Mouse (Mus musculus) layer of hippocampus, adult 2 months (tissue): Measurements from ENCODE around the gene Rdh7. TPM values are rescaled to one million over a fixed set of nuclear protein-coding genes. Genes with fewer than 3 reads are reported as not detected.
"Not testable (repeated sequence)": the region's sequence is repeated elsewhere in the genome, so short reads cannot be mapped to it uniquely, and the experiment has no call there.

Source experiments
- DNase-seq, 2 experiments: peaks; one replicate each; pipeline ENCODE4 v3.0.0; 2022; ENCODE audit warnings: low spot score in 2 of 2
- H3K27ac ChIP-seq: fragments of 200-600 bp; 2 replicates; pipeline ENCODE4 v1.8.1; 2022
- H3K4me3 ChIP-seq: fragments of 200-600 bp; 2 replicates; pipeline ENCODE4 v1.8.1; 2022; ENCODE audit warnings: mild to moderate bottlenecking
- CTCF ChIP-seq: fragments of 200-600 bp; conservative IDR thresholded peaks from 2 replicates; pipeline ENCODE4 v1.8.1; 2022; ENCODE audit warnings: antibody characterized with exemption, mild to moderate bottlenecking, moderate library complexity
- total RNA-seq, 2 experiments: library from RNA; stranded (reverse); gene quantifications; 2 replicates each; pipeline ENCODE4 v1.2.3; 2021

The Rdh7 gene
- total RNA-seq, 2 experiments from 2014 or later, result not detected

DNA sequence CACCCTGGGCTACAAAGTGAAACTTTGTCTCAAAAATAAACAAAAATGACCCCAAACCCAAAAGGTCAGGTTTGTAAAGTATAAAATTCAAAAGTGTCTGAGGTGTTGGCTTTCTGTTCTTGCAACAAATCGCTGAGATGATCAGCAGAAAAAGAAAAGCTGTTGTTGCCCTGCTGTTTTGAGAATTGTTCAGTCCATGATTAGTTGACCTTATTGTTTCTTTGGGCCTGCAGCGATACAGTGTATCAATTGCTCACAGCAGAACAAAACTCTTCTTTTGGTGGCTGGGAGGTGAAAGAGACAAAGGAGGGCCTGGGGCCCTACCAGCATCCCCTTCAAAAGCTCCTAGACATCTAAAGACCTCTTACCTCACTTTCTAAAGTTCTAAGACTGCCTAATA is 17.5 kb upstream of the Rdh7 start:
- TF ChIP-seq CTCF, result no peak
- H3K27ac ChIP-seq, result no peak overlapping the region
- no peak for DNase-seq

DNA sequence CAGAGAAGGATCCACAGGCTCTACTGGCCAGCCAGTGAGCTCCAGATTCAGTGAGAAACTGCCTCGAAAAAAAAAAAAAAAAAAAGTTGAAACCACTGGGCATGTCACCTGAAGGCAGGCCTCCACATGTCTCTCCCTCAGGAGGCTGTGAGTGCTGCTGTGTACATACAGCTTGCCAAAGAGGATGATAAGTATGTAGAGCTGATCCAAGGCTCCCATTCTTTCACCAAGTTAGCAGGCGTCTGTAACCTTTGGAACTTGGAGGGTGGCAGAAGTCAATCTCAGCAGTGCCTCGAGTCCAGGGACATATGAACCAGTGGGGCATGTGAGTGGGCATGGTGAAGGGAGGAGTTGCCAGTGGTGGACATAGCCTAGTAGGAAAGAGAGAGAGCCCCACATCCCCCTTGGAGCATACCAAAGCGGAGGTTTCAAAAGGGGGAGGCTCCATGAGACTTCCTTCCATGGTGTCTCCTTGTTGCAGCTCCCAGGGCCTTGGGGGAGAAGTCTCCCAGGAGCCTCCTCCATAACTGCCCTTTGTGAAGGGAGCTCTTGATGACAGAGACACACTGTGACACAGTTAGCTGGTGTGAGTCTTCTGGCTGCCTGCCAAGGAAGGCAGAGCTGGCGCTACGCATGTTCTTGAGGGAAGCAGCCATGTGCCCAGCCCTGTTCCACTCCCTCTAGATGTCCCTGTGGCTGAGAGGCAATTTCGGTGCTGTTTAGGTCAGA is 16.3 kb upstream of the Rdh7 start:
- Histone ChIP-seq H3K4me3 (no peak overlapping the region), H3K27ac (no peak overlapping the region)
- no peak for DNase-seq
- TF ChIP-seq CTCF, result no peak

More for the DNA sequence above, 17.5 kb upstream of the Rdh7 start:
- H3K4me3 ChIP-seq, result no peak overlapping the region

DNA sequence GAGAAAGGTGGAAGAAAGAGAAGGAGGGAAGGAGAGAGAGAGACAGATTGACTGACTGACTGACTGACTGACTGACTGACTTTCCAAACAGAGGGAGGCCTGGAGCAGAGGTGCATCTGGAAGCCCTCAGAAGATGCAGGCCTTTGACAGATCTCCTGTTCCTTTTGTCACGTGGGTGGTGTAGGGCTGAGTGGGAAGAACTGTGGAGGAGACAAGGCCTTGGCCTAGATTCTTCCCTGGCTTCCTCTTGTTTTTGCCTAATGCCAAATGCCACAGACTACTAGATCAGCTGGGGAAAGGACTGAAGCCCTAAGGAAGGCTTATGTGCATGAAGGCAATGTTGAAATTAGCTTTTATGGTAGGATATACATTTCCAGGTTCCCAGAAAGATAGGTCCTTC is 14.5 kb upstream of the Rdh7 start:
- Histone ChIP-seq H3K27ac (no peak overlapping the region), H3K4me3 (no peak overlapping the region)
- no peak for TF ChIP-seq CTCF
- no peak for DNase-seq

DNA sequence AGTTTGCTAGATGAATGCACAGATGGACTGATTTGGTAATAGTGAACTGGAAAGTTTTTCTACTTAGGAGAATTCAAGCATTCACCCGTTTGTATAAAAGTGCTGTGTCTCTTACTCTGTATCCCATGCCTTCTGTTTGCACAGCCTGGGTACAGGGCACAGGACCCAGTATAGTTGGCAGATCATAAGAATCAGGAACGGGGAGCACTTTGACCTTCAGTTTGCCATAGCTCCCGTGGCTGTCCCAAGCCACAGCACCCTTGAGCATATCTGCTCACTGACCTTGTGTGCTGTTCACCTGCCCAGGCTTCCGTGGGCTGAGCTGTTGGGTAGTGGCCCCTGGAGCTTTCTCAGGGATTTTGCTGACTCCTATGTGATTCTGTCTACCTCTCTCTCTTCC is 13.1 kb upstream of the Rdh7 start:
- no peak for DNase-seq
- no peak overlapping the region for H3K4me3 ChIP-seq
- H3K27ac ChIP-seq, result no peak overlapping the region
- TF ChIP-seq CTCF, result no peak

DNA sequence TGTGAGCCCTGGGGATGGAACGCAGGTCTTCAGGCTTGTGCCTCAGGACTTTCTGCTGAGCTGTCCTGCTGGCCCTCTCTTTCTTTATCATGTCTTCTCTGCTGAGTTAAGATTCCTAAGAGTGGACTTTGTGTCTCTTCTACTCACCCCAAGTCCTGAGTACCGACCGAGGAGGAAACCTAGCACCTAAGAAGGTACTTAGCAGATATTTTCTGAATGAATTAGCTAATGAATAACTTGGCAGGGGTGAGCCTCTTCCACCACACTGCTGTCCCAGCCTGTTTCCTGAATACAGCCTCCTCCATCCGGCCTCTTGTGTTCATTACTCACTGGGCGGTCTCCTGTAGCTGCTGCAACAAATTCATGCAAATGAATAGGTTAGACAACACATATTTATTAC is 11.2 kb upstream of the Rdh7 start:
- no peak overlapping the region for H3K27ac ChIP-seq
- no peak for DNase-seq
- no peak overlapping the region for H3K4me3 ChIP-seq
- TF ChIP-seq CTCF, result no peak

DNA sequence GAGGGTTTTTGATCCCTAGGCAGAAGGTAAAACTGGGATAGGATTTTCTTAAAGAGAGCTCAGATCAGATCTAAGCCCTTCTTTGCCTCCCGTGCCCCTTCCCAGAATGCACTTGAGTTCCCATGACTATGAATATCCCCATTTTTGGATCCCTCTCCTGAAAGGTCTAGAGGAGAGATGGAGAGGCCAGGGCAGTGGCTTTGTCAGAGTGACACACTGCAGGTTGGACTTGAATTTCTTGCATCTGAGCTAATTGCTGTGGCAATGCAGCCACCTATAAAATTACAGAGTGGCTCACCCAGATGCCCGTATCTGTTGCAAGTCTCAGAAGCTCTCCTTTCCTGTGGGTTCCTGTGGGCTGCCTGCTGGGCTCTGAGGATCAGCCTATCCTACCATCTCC is 9.6 kb upstream of the Rdh7 start, which contains the start of gene Sdr9c7:
Gene Sdr9c7, plus strand, starts transcription at position 301 of the 400 bp plus-strand sequence.
- no peak within 1 kb of the TSS for H3K27ac ChIP-seq
- DNase-seq, result no peak
- no peak within 1 kb of the TSS for H3K4me3 ChIP-seq
- TF ChIP-seq CTCF, result no peak

DNA sequence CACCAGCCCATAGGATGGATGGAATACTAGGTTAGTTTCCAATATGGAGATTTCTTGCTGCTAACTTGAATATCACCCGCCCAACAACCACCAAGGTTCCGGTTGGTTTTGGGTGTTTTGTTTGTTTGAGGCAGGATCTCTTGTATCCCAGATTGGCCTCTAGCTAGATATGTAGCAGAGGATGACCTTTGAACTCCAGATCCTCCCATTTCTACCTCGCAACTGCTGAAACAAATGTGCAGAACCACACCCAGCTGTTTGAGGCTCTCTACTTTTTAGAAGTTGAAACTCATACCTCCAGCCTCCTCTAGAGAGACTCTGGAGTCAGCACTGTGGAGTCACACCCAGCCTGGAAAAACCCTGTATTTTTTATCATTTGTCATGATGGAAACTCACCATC is 8.9 kb upstream of the Rdh7 start:
- no peak overlapping the region for H3K4me3 ChIP-seq
- DNase-seq, result no peak
- H3K27ac ChIP-seq, result no peak overlapping the region
- TF ChIP-seq CTCF, result no peak

DNA sequence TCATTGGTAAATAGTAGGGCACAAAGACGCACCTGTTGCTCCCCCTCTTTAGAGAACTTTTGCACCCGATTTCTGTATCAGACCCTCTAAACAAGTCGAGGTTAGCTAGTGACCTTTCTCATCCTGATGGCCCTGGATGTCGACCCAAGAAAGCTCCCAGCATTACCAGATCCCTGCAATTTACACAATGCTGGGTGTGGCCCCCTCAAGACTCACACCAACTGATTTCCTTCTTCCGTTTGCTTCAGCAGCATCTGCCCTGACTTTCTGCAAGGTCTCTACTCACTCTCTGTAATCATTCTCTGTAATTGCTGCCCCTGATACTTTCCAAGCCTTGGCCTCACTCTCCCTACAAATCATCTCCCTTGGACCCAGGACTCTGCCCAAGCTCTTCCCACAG is 8.1 kb upstream of the Rdh7 start:
- no peak for TF ChIP-seq CTCF
- no peak for DNase-seq
- Histone ChIP-seq H3K4me3 (no peak overlapping the region), H3K27ac (no peak overlapping the region)

DNA sequence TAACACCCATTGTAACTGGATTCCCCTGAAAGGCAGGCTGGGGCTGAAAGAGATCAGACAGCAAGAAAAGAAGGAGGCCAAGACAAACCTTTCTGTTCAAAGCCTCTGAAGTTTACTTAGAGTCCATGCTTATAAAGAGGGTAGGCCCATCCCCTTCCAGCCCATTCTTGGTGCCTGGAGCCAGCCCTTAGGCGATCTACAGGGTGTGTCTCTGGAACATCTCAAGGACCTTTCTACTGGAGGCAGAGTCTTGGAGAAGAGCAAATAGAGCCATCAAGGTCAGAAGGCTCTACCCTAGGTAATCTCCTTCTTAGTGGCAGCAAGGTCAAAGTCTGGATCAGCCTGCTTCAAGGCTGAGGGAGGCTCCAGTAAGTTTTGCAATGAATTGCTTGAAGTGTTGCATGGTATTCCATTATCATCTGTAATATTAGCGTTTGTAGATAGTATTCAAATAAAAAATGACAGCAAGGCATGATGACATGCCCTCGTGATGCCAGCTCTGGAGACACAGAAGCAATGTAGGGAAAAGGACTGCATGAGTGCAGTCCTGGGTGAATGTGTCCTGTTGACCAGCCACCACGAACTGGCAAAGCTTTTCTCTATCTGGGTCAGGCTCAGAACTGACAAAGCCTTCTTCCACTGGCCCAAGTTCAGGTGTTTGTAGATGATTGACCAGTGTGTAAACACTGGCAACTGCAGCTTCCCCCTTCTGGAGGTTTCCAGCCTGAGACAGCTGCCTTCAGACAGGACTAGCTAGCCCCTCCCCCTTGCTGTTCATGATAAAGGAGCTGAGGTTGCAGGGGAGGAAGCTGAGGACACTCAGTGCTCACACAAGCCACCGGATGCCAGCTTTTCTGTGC is 4.8 kb upstream of the Rdh7 start:
- not testable (repeated sequence) for H3K4me3 ChIP-seq, DNase-seq, H3K27ac ChIP-seq

DNA sequence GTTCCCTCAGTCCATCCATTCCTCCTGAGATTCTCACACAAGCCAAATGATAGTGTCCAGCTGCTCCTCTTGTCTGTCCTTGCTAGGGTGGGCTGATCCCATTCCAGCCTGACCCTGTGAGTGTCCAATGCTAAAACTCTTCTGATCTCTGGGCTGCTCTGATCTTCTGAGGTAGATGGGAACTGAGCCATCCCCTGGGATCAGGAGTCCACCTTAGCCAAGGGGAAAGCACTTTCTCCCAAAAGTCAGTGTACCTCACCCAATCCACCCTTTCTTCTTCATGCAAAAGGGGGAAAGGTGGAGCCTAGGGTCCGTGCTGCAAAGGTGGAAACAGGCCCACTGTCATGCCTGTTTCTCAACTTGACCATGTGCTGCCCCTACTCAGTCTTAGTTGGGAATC is 2.9 kb upstream of the Rdh7 start:
- H3K27ac ChIP-seq, result no peak overlapping the region
- TF ChIP-seq CTCF, result no peak
- no peak for DNase-seq
- H3K4me3 ChIP-seq, result no peak overlapping the region

DNA sequence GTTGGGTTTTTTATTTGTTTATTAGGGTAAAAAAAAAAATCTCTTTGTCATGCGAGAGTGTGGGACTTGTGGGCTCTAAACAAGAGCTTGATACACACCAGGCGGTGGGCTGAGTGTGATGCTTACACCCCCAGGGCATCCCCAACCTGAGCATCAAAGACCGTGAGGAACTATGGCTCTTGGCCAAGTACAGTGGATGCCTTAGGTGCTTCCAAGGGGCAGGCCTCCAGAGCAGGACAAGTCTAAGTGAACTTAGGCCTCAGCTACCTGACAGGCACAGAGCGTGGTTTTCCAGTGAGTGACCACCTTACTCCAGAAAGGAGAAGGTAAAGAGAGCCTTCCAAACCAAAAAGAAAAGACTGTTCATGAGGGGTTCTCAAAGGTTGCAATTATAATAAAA is 1.6 kb downstream of the Rdh7 start:
- no peak for DNase-seq
- Histone ChIP-seq H3K4me3 (no peak overlapping the region), H3K27ac (no peak overlapping the region)
- no peak for TF ChIP-seq CTCF

DNA sequence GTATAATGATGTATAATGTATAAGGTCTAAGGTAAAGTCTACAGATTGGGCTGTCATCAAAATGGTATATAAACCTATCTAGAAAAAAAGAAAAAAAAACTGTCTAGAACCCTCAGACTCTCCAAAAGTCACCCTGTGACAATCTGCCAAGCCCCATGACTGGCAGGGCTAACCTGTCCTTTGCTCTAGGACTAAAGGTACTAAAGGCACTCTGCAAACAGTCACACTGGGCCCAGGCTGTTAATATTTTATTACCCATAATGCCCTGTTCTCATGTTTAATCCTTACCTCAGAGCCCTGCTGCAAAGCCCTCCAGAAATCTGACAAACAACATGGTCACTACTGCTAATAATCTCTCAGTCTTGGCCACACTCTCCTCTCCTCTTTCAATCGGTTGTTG is 2.1 kb downstream of the Rdh7 start:
- DNase-seq, result no peak

DNA sequence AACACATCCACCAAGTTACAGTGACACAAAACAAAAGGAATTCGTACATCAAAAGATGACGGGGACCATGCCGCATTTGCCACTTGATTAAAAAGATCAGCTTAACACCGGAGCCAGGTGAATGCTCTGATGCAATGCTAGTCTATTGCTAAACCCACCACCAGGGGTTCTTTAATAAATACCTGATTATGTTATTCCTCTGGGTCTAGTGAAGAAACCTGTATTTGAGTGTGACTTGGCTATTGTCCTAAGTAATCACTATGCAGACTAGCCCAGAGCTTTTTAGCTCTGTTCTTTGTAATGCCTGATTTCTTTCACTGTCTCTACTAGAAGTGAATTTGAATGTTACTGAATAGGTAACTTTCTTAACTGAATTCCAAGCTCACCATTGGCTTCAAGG is 7.6 kb downstream of the Rdh7 start:
- no peak for TF ChIP-seq CTCF
- H3K4me3 ChIP-seq, result no peak overlapping the region
- no peak overlapping the region for H3K27ac ChIP-seq
- no peak for DNase-seq

More for the DNA sequence above, 2.1 kb downstream of the Rdh7 start:
- Histone ChIP-seq H3K27ac (no peak overlapping the region), H3K4me3 (no peak overlapping the region)
- no peak for TF ChIP-seq CTCF
